Mouse (Mus musculus): ENCODE data around the gene Rprd2. TPM values are rescaled to one million over a fixed set of nuclear protein-coding genes. Genes with fewer than 3 reads are reported as not detected.

Rprd2 gene
- polyA plus RNA-seq, 1 experiment from 2014 or later, result 20.3 TPM

DNA sequence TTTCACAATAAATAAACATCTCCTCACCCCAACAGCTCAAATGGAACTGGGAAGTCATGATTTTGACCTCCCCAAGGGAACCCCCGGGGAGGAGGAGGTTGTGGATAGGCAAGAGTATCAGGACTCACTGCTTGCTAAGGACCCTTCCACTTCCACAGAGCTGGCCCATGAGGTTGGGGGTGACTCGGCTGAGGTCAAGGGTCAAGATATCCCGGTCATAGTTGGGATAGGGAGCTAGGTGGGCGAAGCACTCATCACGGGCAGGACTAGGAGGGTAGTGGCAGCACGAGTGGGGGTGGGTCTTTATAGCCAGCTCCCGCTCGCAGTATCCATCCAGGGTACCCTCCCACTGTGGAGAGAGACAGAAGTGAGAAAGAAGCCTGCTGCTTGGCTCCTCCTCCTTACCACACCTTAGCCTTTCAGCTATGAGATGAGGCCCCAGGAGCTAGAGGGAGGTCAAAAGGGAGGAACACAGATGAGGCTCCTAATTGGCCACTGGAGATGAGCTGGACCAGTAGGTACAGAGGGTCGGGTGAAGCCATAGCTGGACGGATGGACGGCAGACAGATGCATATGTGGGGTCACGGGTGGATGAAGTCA is 83.5 kb downstream of the Rprd2 start:
- H3K4me2 ChIP-seq (ENCODE audit: low read depth, low read length), result no peak overlapping the region
- peaks cover 26% of the 10 kb centered on the region for H3K4me1 ChIP-seq (ENCODE audit: control insufficient read depth, insufficient read depth, low read length)
- H3K9me3 ChIP-seq (replicated peaks; ENCODE audit: control insufficient read depth, low read length), result no peaks in the 10 kb centered on the region
- H3K4me3 ChIP-seq (replicated peaks; ENCODE audit: low read length), result no peak overlapping the region
- 80% methylated on average over 12 of the region's 12 CpGs for WGBS
- no peak overlapping the region for H3K9ac ChIP-seq (ENCODE audit: low read length)
- ATAC-seq (ENCODE audit: insufficient read depth, low FRiP score), result no peak
- no peaks in the 10 kb centered on the region for H3K27me3 ChIP-seq (ENCODE audit: control insufficient read depth, insufficient read depth, low read length)
- no peaks in the 10 kb centered on the region for H3K36me3 ChIP-seq (ENCODE audit: control insufficient read depth, insufficient read depth, low read length)
- no peak overlapping the region for H3K27ac ChIP-seq (ENCODE audit: low read length)

DNA sequence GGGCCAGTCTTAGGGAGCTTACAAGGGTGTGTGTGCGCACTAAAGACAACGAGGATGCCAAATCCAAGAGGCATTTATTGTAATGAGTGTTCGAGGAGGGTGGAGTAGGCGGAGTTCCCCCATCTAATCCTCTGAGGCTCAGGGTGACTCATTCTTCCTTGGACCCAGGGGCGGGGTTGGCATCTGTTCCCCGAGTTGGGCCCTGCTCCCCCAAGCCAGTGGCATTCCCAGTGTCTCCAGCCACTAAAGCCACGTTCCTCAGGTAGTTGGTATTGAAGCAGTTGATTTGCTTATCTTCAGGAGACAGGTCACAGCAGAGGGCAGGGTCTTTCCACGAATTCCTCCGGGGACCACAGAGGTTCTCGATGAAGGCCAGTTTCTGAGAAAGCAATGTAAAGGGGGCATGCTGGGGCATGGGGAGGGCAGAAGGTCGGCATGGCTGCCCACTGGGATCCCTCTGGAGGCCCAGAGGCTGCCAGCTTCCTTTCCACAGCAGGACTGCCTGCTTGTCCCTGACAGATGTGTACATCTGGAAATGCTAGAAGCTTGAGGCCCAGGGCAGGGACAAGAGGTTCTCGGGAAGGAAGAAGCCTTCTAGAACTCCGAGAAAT is 84.5 kb downstream of the Rprd2 start:
- Histone ChIP-seq H3K27me3 (ENCODE audit: control insufficient read depth, insufficient read depth, low read length) (no peaks in the 10 kb centered on the region), H3K9ac (ENCODE audit: low read length) (0 out of 2 replicates have a peak overlapping the region, but pooled peaks have one; percentile 17)
- 64% methylated on average over 13 of the region's 13 CpGs for WGBS

DNA sequence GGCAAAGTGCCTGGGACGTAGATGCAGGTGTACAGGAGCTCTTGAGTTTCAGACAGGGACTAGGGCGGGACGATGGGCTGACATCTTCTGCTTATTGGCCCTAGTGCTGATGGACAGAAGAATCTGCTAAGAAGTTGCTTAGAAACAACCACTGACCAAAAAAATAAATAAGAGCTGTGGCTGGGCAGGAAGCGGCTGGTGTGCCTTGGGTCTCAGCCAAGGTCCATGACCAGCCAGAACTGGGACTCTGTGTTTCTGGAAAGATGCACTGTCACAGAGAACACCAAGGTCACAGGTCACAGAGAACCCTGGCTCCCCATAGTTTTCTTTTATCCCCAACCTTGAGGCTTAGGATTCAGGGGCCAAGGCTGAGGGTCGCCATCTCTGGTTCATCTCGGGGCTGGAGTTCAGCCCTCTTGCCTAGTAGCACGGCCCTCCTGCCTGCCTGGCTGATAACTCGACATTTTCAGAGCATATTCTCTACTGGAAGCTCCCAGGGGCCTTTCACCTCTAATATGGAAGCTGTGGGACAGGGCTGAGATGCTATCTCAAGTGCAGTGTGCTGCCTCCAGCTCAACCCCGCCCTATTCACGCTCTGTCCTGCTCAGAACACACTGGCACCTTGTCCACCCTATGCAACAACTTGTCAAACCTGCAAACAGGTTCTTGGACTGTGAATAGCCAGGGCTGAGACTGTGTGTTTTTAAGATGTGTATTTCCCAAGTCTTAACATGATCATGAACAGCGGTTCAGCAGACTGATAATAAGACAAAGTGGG is 85.7 kb downstream of the Rprd2 start:
- Histone ChIP-seq H3K36me3 (ENCODE audit: control insufficient read depth, insufficient read depth, low read length) (no peaks in the 10 kb centered on the region), H3K27ac (ENCODE audit: low read length) (peak overlapping the region; percentile 44; the same call in 1 of the 2 replicates), H3K9me3 (replicated peaks; ENCODE audit: control insufficient read depth, low read length) (no peaks in the 10 kb centered on the region), H3K9ac (ENCODE audit: low read length) (no peak overlapping the region), H3K4me1 (ENCODE audit: control insufficient read depth, insufficient read depth, low read length) (peaks cover 17% of the 10 kb centered on the region; the same call in 1 of the 2 replicates), H3K4me3 (replicated peaks; ENCODE audit: low read length) (no peak overlapping the region), H3K4me2 (ENCODE audit: low read depth, low read length) (no peak overlapping the region), H3K27me3 (ENCODE audit: control insufficient read depth, insufficient read depth, low read length) (no peaks in the 10 kb centered on the region)
- WGBS, result 75% methylated on average over 11 of the region's 11 CpGs
- ATAC-seq (ENCODE audit: insufficient read depth, low FRiP score), result peak; percentile 26; the same call in 1 of the 2 replicates

More for the DNA sequence above, 84.5 kb downstream of the Rprd2 start:
- no peaks in the 10 kb centered on the region for H3K36me3 ChIP-seq (ENCODE audit: control insufficient read depth, insufficient read depth, low read length)
- no peaks in the 10 kb centered on the region for H3K9me3 ChIP-seq (replicated peaks; ENCODE audit: control insufficient read depth, low read length)
- peak overlapping the region; percentile 44 for H3K27ac ChIP-seq (ENCODE audit: low read length)
- peak; percentile 27; the same call in 1 of the 2 replicates for ATAC-seq (ENCODE audit: insufficient read depth, low FRiP score)
- peaks cover 21% of the 10 kb centered on the region for H3K4me1 ChIP-seq (ENCODE audit: control insufficient read depth, insufficient read depth, low read length)
- no peak overlapping the region for H3K4me2 ChIP-seq (ENCODE audit: low read depth, low read length)
- no peak overlapping the region for H3K4me3 ChIP-seq (replicated peaks; ENCODE audit: low read length)

DNA sequence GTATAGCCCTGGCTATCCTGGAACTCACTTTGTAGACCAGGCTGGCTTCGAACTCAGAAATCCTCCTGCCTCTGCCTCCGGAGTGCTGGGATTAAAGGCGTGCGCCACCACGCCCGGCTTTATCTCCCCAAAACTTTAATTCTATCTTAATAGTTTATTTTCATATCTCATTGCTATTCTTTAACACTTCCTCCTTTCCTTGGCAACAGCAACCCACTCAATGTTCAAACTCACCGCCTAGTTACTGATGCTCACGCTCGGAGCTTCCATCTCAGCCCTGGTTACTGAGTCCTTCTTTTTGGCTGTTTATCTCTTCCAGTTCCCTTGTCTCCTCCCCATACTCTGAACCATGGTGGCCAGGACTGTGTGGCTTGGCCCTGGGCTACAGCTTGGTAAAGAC is 86.4 kb downstream of the Rprd2 start:
- no peak overlapping the region for H3K27ac ChIP-seq (ENCODE audit: low read length)
- H3K4me1 ChIP-seq (ENCODE audit: control insufficient read depth, insufficient read depth, low read length), result peaks cover 17% of the 10 kb centered on the region; the same call in 1 of the 2 replicates
- no peak overlapping the region for H3K9ac ChIP-seq (ENCODE audit: low read length)
- no peaks in the 10 kb centered on the region for H3K36me3 ChIP-seq (ENCODE audit: control insufficient read depth, insufficient read depth, low read length)
- no peaks in the 10 kb centered on the region for H3K9me3 ChIP-seq (replicated peaks; ENCODE audit: control insufficient read depth, low read length)
- 93% methylated on average over 9 of the region's 9 CpGs for WGBS
- no peak overlapping the region for H3K4me3 ChIP-seq (replicated peaks; ENCODE audit: low read length)
- no peaks in the 10 kb centered on the region for H3K27me3 ChIP-seq (ENCODE audit: control insufficient read depth, insufficient read depth, low read length)
- no peak overlapping the region for H3K4me2 ChIP-seq (ENCODE audit: low read depth, low read length)
- no peak for ATAC-seq (ENCODE audit: insufficient read depth, low FRiP score)

DNA sequence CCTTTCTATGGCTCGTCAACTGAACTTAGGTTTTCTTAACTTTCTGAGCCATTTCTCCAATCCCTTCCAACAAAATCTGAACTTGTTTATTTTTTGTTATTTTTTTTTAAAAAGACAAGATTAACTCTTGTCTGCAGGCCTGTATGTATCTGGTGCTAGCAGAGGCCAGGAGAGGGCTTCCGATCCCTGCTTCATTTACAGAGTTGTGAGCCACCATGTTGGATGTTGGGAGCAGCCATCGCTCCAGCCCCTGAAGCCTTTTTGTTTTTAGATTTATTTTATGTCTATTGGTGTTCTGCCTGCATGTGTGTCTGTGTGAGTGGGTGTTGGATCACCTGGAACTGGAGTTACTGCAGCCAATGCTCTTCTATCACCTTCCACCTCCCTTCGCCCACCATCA is 86.9 kb downstream of the Rprd2 start:
- no peaks in the 10 kb centered on the region for H3K36me3 ChIP-seq (ENCODE audit: control insufficient read depth, insufficient read depth, low read length)
- ATAC-seq (ENCODE audit: insufficient read depth, low FRiP score), result no peak
- no peak overlapping the region for H3K4me3 ChIP-seq (replicated peaks; ENCODE audit: low read length)
- H3K9me3 ChIP-seq (replicated peaks; ENCODE audit: control insufficient read depth, low read length), result no peaks in the 10 kb centered on the region
- H3K27me3 ChIP-seq (ENCODE audit: control insufficient read depth, insufficient read depth, low read length), result no peaks in the 10 kb centered on the region
- 85% methylated on average over 4 of the region's 4 CpGs for WGBS
- H3K27ac ChIP-seq (ENCODE audit: low read length), result no peak overlapping the region
- peaks cover 17% of the 10 kb centered on the region; the same call in 1 of the 2 replicates for H3K4me1 ChIP-seq (ENCODE audit: control insufficient read depth, insufficient read depth, low read length)
- no peak overlapping the region for H3K4me2 ChIP-seq (ENCODE audit: low read depth, low read length)
- H3K9ac ChIP-seq (ENCODE audit: low read length), result no peak overlapping the region

DNA sequence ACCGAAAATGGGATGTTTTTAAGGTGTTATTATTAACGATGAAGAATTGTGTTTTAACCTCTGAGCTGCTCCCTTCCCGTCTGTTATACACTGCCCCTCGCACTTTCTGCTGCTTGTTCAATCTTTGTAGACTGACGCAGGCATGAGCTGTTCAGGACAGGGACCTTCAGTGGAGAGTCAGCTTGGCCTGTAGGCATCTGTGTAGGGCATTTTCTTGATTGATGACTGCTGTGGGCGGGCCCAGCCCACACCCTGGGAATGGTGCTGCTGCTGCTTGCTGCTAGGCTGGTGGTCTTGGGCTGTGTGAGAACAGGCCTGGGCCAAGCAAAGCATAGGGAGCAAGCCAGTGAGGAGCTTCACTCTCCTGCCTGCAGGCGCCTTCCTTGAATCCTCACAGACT is 88.2 kb downstream of the Rprd2 start:
- Histone ChIP-seq H3K9ac (ENCODE audit: low read length) (no peak overlapping the region), H3K4me3 (replicated peaks; ENCODE audit: low read length) (no peak overlapping the region), H3K27ac (ENCODE audit: low read length) (no peak overlapping the region), H3K27me3 (ENCODE audit: control insufficient read depth, insufficient read depth, low read length) (no peaks in the 10 kb centered on the region), H3K9me3 (replicated peaks; ENCODE audit: control insufficient read depth, low read length) (no peaks in the 10 kb centered on the region), H3K4me1 (ENCODE audit: control insufficient read depth, insufficient read depth, low read length) (peaks cover 17% of the 10 kb centered on the region; the same call in 1 of the 2 replicates), H3K36me3 (ENCODE audit: control insufficient read depth, insufficient read depth, low read length) (no peaks in the 10 kb centered on the region), H3K4me2 (ENCODE audit: low read depth, low read length) (no peak overlapping the region)
- WGBS, result 69% methylated on average over 7 of the region's 7 CpGs
- ATAC-seq (ENCODE audit: insufficient read depth, low FRiP score), result no peak

DNA sequence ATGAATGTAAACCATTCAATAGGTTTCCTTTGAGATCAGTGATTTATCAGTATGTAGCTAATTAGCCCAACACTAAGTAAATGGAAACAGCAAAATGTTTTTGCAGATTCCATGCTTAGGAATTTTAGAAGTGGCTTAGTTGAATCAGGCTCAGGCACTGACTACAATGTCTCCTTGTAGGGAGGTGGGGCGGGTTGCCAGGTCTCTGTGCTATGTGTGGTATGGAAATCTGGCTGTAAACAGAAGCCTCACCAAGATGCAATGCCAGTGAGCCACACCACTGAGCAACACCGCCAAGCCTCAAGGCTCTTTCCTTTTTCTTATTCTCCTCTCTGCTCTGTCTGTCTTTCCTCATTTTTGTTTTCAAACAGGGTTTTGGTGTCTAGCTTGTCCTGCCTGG is 89.8 kb downstream of the Rprd2 start:
- H3K27me3 ChIP-seq (ENCODE audit: control insufficient read depth, insufficient read depth, low read length), result no peaks in the 10 kb centered on the region
- no peak for ATAC-seq (ENCODE audit: insufficient read depth, low FRiP score)
- H3K9me3 ChIP-seq (replicated peaks; ENCODE audit: control insufficient read depth, low read length), result no peaks in the 10 kb centered on the region
- H3K4me1 ChIP-seq (ENCODE audit: control insufficient read depth, insufficient read depth, low read length), result peaks cover 11% of the 10 kb centered on the region; the same call in 1 of the 2 replicates
- WGBS, result 71% methylated on average over 2 of the region's 2 CpGs
- no peak overlapping the region for H3K4me2 ChIP-seq (ENCODE audit: low read depth, low read length)
- no peak overlapping the region for H3K9ac ChIP-seq (ENCODE audit: low read length)
- H3K27ac ChIP-seq (ENCODE audit: low read length), result no peak overlapping the region
- no peak overlapping the region for H3K4me3 ChIP-seq (replicated peaks; ENCODE audit: low read length)
- H3K36me3 ChIP-seq (ENCODE audit: control insufficient read depth, insufficient read depth, low read length), result no peaks in the 10 kb centered on the region

DNA sequence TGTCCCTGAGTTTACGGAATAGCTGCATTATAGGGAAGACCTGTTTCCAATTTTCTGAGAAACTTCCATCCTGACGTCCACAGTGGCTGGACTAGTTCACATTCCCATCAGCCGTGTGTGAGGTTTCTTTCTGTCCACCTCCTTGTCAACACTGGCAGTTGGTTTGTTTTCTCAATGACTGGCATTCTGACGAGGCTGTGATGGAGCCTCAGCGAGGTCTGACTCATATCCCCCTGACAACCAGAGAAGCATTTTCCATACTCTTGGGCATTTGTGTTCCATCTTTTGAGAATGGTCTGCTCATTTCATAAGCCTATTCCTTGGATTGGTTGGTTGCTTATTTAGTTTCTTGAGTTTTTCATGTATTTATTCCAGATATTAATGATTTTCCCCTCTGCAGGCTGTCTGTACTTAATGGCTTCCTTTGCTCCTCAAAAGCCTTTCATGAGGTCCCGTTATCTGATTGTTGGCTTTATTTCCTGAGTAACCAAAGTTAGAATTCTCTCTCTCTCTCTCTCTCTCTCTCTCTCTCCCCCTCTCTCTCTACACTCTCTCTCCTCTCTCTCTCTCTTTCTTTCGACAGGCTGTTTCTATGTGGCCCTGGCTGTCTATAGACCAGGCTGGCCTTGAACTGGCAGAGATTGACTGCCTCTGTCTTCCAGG is 91.8 kb downstream of the Rprd2 start:
- ATAC-seq (ENCODE audit: insufficient read depth, low FRiP score), result no peak
- whole genome bisulfite sequencing, result 43% methylated on average over 7 of the region's 7 CpGs
- no peak overlapping the region for H3K27ac ChIP-seq (ENCODE audit: low read length)
- no peaks in the 10 kb centered on the region for H3K4me1 ChIP-seq (ENCODE audit: control insufficient read depth, insufficient read depth, low read length)
- H3K4me3 ChIP-seq (replicated peaks; ENCODE audit: low read length), result no peak overlapping the region
- no peaks in the 10 kb centered on the region for H3K9me3 ChIP-seq (replicated peaks; ENCODE audit: control insufficient read depth, low read length)
- no peaks in the 10 kb centered on the region for H3K36me3 ChIP-seq (ENCODE audit: control insufficient read depth, insufficient read depth, low read length)
- H3K27me3 ChIP-seq (ENCODE audit: control insufficient read depth, insufficient read depth, low read length), result no peaks in the 10 kb centered on the region
- no peak overlapping the region for H3K4me2 ChIP-seq (ENCODE audit: low read depth, low read length)
- no peak overlapping the region for H3K9ac ChIP-seq (ENCODE audit: low read length)
